20 mouse cellular contexts compared by ENCODE assay signal in the genomic region with DNA sequence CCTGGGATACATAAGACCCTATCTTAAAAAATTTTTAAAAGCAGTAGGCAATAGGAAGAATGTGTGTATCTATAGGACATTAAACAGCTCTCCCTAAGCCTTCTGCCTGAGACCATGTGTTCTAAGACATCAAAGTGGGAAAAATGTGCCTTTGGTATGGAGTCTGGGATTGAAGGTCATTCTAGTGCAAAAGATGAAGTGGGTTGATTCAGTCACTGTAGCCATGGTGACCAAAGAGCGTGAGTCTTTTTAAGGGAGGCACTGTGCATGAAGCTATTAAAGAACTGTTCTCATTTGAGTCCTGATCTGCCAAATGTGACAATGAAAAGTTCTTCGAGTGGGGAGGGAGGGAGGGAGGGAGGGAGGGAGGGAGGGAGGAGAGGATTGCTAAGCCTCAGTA. TPM values are rescaled to one million over a fixed set of nuclear protein-coding genes. Genes with fewer than 3 reads are reported as not detected.
DNase-seq lines count a peak whose midpoint lies in the region; ATAC-seq lines count a peak whose summit lies in the region.
"Had no signal": no experiment of that assay in that cellular context is flagged by ENCODE, and none has a peak within 500 bp of the region (broad histone marks: within the 10 kb centered on the region; RNA-seq: fewer than 3 reads in every experiment).

No protein-coding gene starts in this region.

- no peak overlapping the region for H3K4me3 ChIP-seq in midbrain, embryonic 11.5 days (ENCODE audit: low read depth, low read length)
- H3K4me3 ChIP-seq in midbrain, embryonic 10.5 days, result no peak overlapping the region
- no peak overlapping the region for H3K4me3 ChIP-seq in midbrain, embryonic 15.5 days
- H3K4me3 ChIP-seq: embryonic facial prominence, embryonic 15.5 days; hindbrain, embryonic 12.5 days; neural tube, embryonic 15.5 days had no signal

- 29% methylated on average over 2 of the region's 2 CpGs for WGBS in midbrain, embryonic 11.5 days
- WGBS in midbrain, embryonic 10.5 days, result 35% methylated on average over 2 of the region's 2 CpGs
- WGBS in midbrain, embryonic 15.5 days, result 5% methylated on average over 2 of the region's 2 CpGs

- H3K27me3 ChIP-seq in midbrain, embryonic 11.5 days (ENCODE audit: control insufficient read depth, insufficient read depth, low read length), result no peaks in the 10 kb centered on the region
- no peaks in the 10 kb centered on the region for H3K27me3 ChIP-seq in midbrain, embryonic 10.5 days (ENCODE audit: low read depth, poor library complexity, severe bottlenecking)
- H3K27me3 ChIP-seq in midbrain, embryonic 15.5 days (replicated peaks), result no peaks in the 10 kb centered on the region
- H3K27me3 ChIP-seq: embryonic facial prominence, embryonic 15.5 days; hindbrain, embryonic 12.5 days; neural tube, embryonic 15.5 days had no signal

- H3K9ac ChIP-seq in midbrain, embryonic 11.5 days (ENCODE audit: low read length), result no peak overlapping the region
- no peak overlapping the region for H3K9ac ChIP-seq in midbrain, embryonic 15.5 days
- H3K9ac ChIP-seq: embryonic facial prominence, embryonic 15.5 days; hindbrain, embryonic 12.5 days; neural tube, embryonic 15.5 days had no signal

- intact Hi-C loops in heart, postnatal 14 days (cut with DNase I), result no loop called here
- intact Hi-C loops in gastrocnemius, postnatal 14 days (cut with DNase I; ENCODE audit: low total_unique reads), result no loop called here

- no peaks in the 10 kb centered on the region for H3K4me1 ChIP-seq in midbrain, embryonic 11.5 days (ENCODE audit: control insufficient read depth, insufficient read depth, low read length)
- peaks cover 7% of the 10 kb centered on the region; the same call in 1 of the 2 replicates for H3K4me1 ChIP-seq in midbrain, embryonic 10.5 days
- no peaks in the 10 kb centered on the region for H3K4me1 ChIP-seq in midbrain, embryonic 15.5 days
- H3K4me1 ChIP-seq: embryonic facial prominence, embryonic 15.5 days; hindbrain, embryonic 12.5 days; neural tube, embryonic 15.5 days had no signal

- peak; percentile 40 for DNase-seq in heart, adult 11 months
- no peak for DNase-seq in heart, postnatal 14 days
- DNase-seq in midbrain, embryonic 11.5 days (ENCODE audit: low spot score, missing footprints), result no peak
- DNase-seq in midbrain, embryonic 10.5 days (ENCODE audit: low spot score), result no peak
- no peak for DNase-seq in gastrocnemius, postnatal 14 days
- DNase-seq: adrenal gland, postnatal 10 days; cerebellum, adult 9-10 months; kidney, adult 18-20 months; lung, adult 18-20 months; lung, postnatal 10 days; thymus, adult 2 months; thymus, postnatal 4 days had no signal

- no peaks in the 10 kb centered on the region for H3K36me3 ChIP-seq in midbrain, embryonic 11.5 days (ENCODE audit: control insufficient read depth, insufficient read depth, low read length)
- H3K36me3 ChIP-seq in midbrain, embryonic 10.5 days, result 0 out of 2 replicates have a peak, but pooled peaks cover 9% of the 10 kb centered on the region
- H3K36me3 ChIP-seq in midbrain, embryonic 15.5 days (replicated peaks), result no peaks in the 10 kb centered on the region
- H3K36me3 ChIP-seq: embryonic facial prominence, embryonic 15.5 days; hindbrain, embryonic 12.5 days; neural tube, embryonic 15.5 days had no signal

- H3K27ac ChIP-seq in midbrain, embryonic 11.5 days (ENCODE audit: low read depth, low read length), result no peak overlapping the region
- no peak overlapping the region for H3K27ac ChIP-seq in midbrain, embryonic 10.5 days (replicated peaks)
- H3K27ac ChIP-seq in midbrain, embryonic 15.5 days, result no peak overlapping the region
- H3K27ac ChIP-seq: embryonic facial prominence, embryonic 15.5 days; hindbrain, embryonic 12.5 days; neural tube, embryonic 15.5 days; stomach, postnatal 0 days had no signal

- no peaks in the 10 kb centered on the region for H3K9me3 ChIP-seq in midbrain, embryonic 11.5 days (ENCODE audit: control insufficient read depth, low read length)
- H3K9me3 ChIP-seq in midbrain, embryonic 10.5 days (replicated peaks), result no peaks in the 10 kb centered on the region
- no peaks in the 10 kb centered on the region for H3K9me3 ChIP-seq in midbrain, embryonic 15.5 days
- H3K9me3 ChIP-seq: embryonic facial prominence, embryonic 15.5 days; hindbrain, embryonic 12.5 days; neural tube, embryonic 15.5 days had no signal

- H3K4me2 ChIP-seq in midbrain, embryonic 11.5 days, result no peak overlapping the region
- no peak overlapping the region for H3K4me2 ChIP-seq in midbrain, embryonic 15.5 days
- H3K4me2 ChIP-seq: embryonic facial prominence, embryonic 15.5 days; heart, embryonic 11.5 days; hindbrain, embryonic 12.5 days; neural tube, embryonic 15.5 days had no signal

- ATAC-seq in midbrain, embryonic 11.5 days (ENCODE audit: low FRiP score), result 0 out of 2 replicates have a peak, but pooled peaks have one; percentile 30
- ATAC-seq in midbrain, embryonic 15.5 days (replicated peaks), result peak; percentile 67; the same call in 1 of the 2 replicates
- ATAC-seq in erythroblast, adult 5-6 weeks (replicated peaks; ENCODE audit: low FRiP score, poor library complexity, severe bottlenecking), result no peak
- ATAC-seq: inflammation-experienced regulatory T-cells, adult 6 months had no signal

RNA-seq across cellular contexts. Expression of gene Slc16a1, which starts 8.7 kb away (rescaled TPM):
- total RNA-seq in heart, postnatal 14 days (2021), result 100 to 1,000 TPM; 153 to 157 TPM
- polyA plus RNA-seq in midbrain, embryonic 11.5 days (2014; fragmentation: Nextera tagmentation; extraction: Ambion mirVana), result 31.9 and 36.3 TPM in 2 replicates
- 32.8 and 44.3 TPM in 2 replicates for polyA plus RNA-seq in midbrain, embryonic 10.5 days (2016; fragmentation: Nextera tagmentation; extraction: Ambion mirVana)
- polyA plus RNA-seq in midbrain, embryonic 15.5 days (2015; fragmentation: Nextera tagmentation; extraction: Ambion mirVana), result 9.0 and 9.7 TPM in 2 replicates
- 10 to 100 TPM; 20.4 to 26.4 TPM for total RNA-seq in gastrocnemius, postnatal 14 days (2021)
- total RNA-seq in erythroblast, adult 5-6 weeks (2015; ENCODE audit: low replicate concordance), result 342 and 346 TPM in 2 replicates
- total RNA-seq in erythroblast, adult 5-6 weeks (2017; ENCODE audit: low replicate concordance), result 603 and 703 TPM in 2 replicates

Comparison
In these comparisons a context has a peak if more than half of its experiments do, and no peak if none do; other contexts are left out.
1. RNA of gene Slc16a1, which starts 8.7 kb away (total RNA-seq): 342 to 703 TPM in erythroblast, adult 5-6 weeks and 153 to 157 TPM in heart, postnatal 14 days; 20.4 to 26.4 TPM in gastrocnemius, postnatal 14 days; every median in the first group is over 4 times any median in the second.